Mouse (Mus musculus) G1E (cell line): Measurements from ENCODE around the gene Gm884. TPM values are rescaled to one million over a fixed set of nuclear protein-coding genes. Genes with fewer than 3 reads are reported as not detected.
"Not testable (repeated sequence)": the region's sequence is repeated elsewhere in the genome, so short reads cannot be mapped to it uniquely, and the experiment has no call there.

ENCODE experiments used
- ATAC-seq: 2 replicates; pipeline ENCODE4 v1.8.0; 2016; ENCODE audit warnings: mild to moderate bottlenecking; ENCODE audit not compliant: insufficient number of reproducible peaks, poor library complexity, low FRiP score, severe bottlenecking; ENCODE audit errors: extremely low read depth
- DNase-seq: peaks from one replicate; pipeline ENCODE4 v3.0.0; 2012; ENCODE audit warnings: low spot score
- H3K27me3 ChIP-seq: 2 replicates; pipeline ENCODE4 v1.6.1; 2012; ENCODE audit warnings: mild to moderate bottlenecking, low read length, inconsistent platforms; ENCODE audit not compliant: insufficient read depth
- H3K36me3 ChIP-seq: replicated peaks from 2 replicates; pipeline ENCODE3; 2012; ENCODE audit warnings: mild to moderate bottlenecking, inconsistent platforms
- H3K4me1 ChIP-seq: 2 replicates; pipeline ENCODE4 v1.6.1; 2012; ENCODE audit warnings: low read depth, low read length, inconsistent platforms, mixed read lengths; ENCODE audit not compliant: insufficient read depth
- H3K4me3 ChIP-seq: 2 replicates; pipeline ENCODE4 v1.5.1; 2012; ENCODE audit warnings: low read depth, mild to moderate bottlenecking, inconsistent platforms, low read length, moderate library complexity, mixed read lengths
- H3K9me3 ChIP-seq: replicated peaks from 2 replicates; pipeline ENCODE4 v1.6.1; 2012; ENCODE audit warnings: inconsistent platforms
- CTCF ChIP-seq: IDR thresholded peaks from 2 replicates; pipeline ENCODE4 v1.5.1; 2012; ENCODE audit warnings: low read depth, low read length, inconsistent platforms, mixed read lengths
- GATA1 ChIP-seq: IDR thresholded peaks from 2 replicates; pipeline ENCODE4 v1.6.1; 2012; ENCODE audit warnings: borderline replicate concordance, low read length, inconsistent platforms, mixed read lengths
- GATA2 ChIP-seq: IDR thresholded peaks from 2 replicates; pipeline ENCODE4 v1.6.1; 2012; ENCODE audit warnings: low read depth, low read length, inconsistent platforms, borderline replicate concordance
- POLR2AphosphoS5 ChIP-seq: IDR thresholded peaks from 2 replicates; pipeline ENCODE4 v1.6.1; 2012; ENCODE audit warnings: low read depth, low read length, inconsistent platforms; ENCODE audit not compliant: insufficient replicate concordance
- TAL1 ChIP-seq: conservative IDR thresholded peaks from 2 replicates; pipeline ENCODE4 v1.6.1; 2012; ENCODE audit warnings: low read depth, low read length, inconsistent platforms, mixed read lengths
- polyA plus RNA-seq: library from polyadenylated mRNA; stranded (reverse); fragments of >175 nt; gene quantifications from 2 replicates; pipeline ENCODE4 v1.2.3, GENCODE M21; 2012
- total RNA-seq, 2 experiments: library from RNA; stranded (forward) in 1 of 2; stranded (reverse) in 1 of 2; fragments of 200-1000 nt in 1 of 2; fragments of >200 nt in 1 of 2; fragmentation: Nextera tagmentation in 1 of 2; gene quantifications; 2 replicates each; pipeline ENCODE4 v1.2.3; 2014 to 2017

The Gm884 gene
- total and polyA plus RNA-seq, 3 experiments: 0.16 TPM; not detected in 2

GRCm38 (mm10) chr11:103606611-103607010 is 14.3 kb downstream of the Gm884 start:
- no peak for TF ChIP-seq POLR2AphosphoS5
- TF ChIP-seq TAL1: no peak
- no peak for TF ChIP-seq CTCF
- no peak for TF ChIP-seq GATA1
- no peak for TF ChIP-seq GATA2
- no peaks in the 10 kb centered on the region for H3K4me1 ChIP-seq
- H3K4me3 ChIP-seq: no peak overlapping the region
- ATAC-seq (no peak), DNase-seq (no peak)
- no peaks in the 10 kb centered on the region for H3K36me3 ChIP-seq
- no peaks in the 10 kb centered on the region for H3K27me3 ChIP-seq
- H3K9me3 ChIP-seq: no peaks in the 10 kb centered on the region

GRCm38 (mm10) chr11:103578339-103578738 is 42.6 kb downstream of the Gm884 start:
- peaks cover 11% of the 10 kb centered on the region for H3K27me3 ChIP-seq
- DNase-seq (no peak), ATAC-seq (no peak)
- H3K36me3 ChIP-seq: no peaks in the 10 kb centered on the region
- TF ChIP-seq GATA2: no peak
- TF ChIP-seq TAL1: no peak
- no peak for TF ChIP-seq CTCF
- no peak for TF ChIP-seq GATA1
- TF ChIP-seq POLR2AphosphoS5: no peak
- no peaks in the 10 kb centered on the region for H3K4me1 ChIP-seq
- H3K4me3 ChIP-seq: no peak overlapping the region
- H3K9me3 ChIP-seq: peaks cover 6% of the 10 kb centered on the region

GRCm38 (mm10) chr11:103556021-103556420 is 64.9 kb downstream of the Gm884 start:
- Histone ChIP-seq H3K36me3 (no peaks in the 10 kb centered on the region), H3K27me3 (no peaks in the 10 kb centered on the region), H3K4me3 (no peak overlapping the region), H3K9me3 (no peaks in the 10 kb centered on the region), H3K4me1 (no peaks in the 10 kb centered on the region)
- TF ChIP-seq GATA1 (no peak), TAL1 (no peak), CTCF (no peak), POLR2AphosphoS5 (no peak), GATA2 (no peak)
- DNase-seq (no peak), ATAC-seq (no peak)

- not testable (repeated sequence) for H3K27me3 ChIP-seq, H3K9me3 ChIP-seq, H3K36me3 ChIP-seq, H3K4me3 ChIP-seq, ATAC-seq, H3K4me1 ChIP-seq, DNase-seq
These were observed 86.0 kb downstream of the Gm884 start for GRCm38 (mm10) chr11:103534973-103535372.

DNA sequence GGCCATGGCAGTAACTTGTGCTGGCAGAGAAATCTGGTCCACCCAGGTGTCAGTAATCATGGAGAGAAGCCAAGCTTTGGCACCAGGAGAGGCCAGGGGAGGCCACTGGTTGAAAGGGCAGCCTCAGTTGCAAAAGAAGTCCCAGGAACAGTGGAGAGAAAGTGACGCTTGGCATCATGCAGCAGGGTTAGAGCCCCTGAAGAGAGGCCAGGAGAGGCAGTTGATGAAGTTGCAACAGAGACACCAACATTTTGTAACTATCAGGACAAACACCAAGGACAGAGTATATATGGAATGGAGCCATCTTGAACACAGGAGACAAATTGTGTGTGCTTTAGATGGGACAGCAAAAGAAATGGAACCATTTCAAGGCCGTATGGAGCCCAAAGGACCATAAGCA is 108.8 kb downstream of the Gm884 start:
- Histone ChIP-seq H3K27me3 (no peaks in the 10 kb centered on the region), H3K9me3 (no peaks in the 10 kb centered on the region), H3K4me1 (no peaks in the 10 kb centered on the region), H3K4me3 (no peak overlapping the region), H3K36me3 (no peaks in the 10 kb centered on the region)
- DNase-seq (no peak), ATAC-seq (no peak)
- TF ChIP-seq POLR2AphosphoS5: no peak
- TF ChIP-seq GATA2: no peak
- TF ChIP-seq TAL1: no peak
- TF ChIP-seq GATA1: no peak
- TF ChIP-seq CTCF: no peak

GRCm38 (mm10) chr11:103504497-103504896 is 116.4 kb downstream of the Gm884 start, which contains the start of gene Lrrc37a:
Gene Lrrc37a, minus strand, starts transcription at chr11:103504597.
- Histone ChIP-seq H3K4me3 (no peak within 1 kb of the TSS), H3K9me3 (no peaks in the 10 kb centered on the region), H3K27me3 (peaks cover 10% of the 10 kb centered on the region; the same call in 1 of the 2 replicates), H3K4me1 (no peaks in the 10 kb centered on the region), H3K36me3 (no peaks in the 10 kb centered on the region)
- TF ChIP-seq GATA1 (no peak), GATA2 (no peak), CTCF (no peak), TAL1 (no peak), POLR2AphosphoS5 (no peak)
- ATAC-seq: no peak
- no peak for DNase-seq

Other genes starting within 250 kb of the Gm884 start
- 27.1 and 35.1 TPM in 2 replicates for gene Plekhm1, start 208.5 kb downstream of the Gm884 start, total RNA-seq (2014; fragmentation: Nextera tagmentation)
- 8.9 and 9.4 TPM in 2 replicates for gene Plekhm1, start 208.5 kb downstream of the Gm884 start, total RNA-seq (2017)
- gene Plekhm1, start 208.5 kb downstream of the Gm884 start, polyA plus RNA-seq: 11.7 and 12.0 TPM in 2 replicates
- not detected in 2 replicates for gene Lrrc37a, start 116.5 kb downstream of the Gm884 start, total RNA-seq (2014; fragmentation: Nextera tagmentation)
- 0.06 and 0.16 TPM in 2 replicates for gene Lrrc37a, start 116.5 kb downstream of the Gm884 start, total RNA-seq (2017)
- not detected in 2 replicates for gene Lrrc37a, start 116.5 kb downstream of the Gm884 start, polyA plus RNA-seq
- gene Lyzl6, start 17.8 kb upstream of the Gm884 start, total RNA-seq (2014; fragmentation: Nextera tagmentation): not detected in 2 replicates
- gene Lyzl6, start 17.8 kb upstream of the Gm884 start, total RNA-seq (2017): not detected in 2 replicates
- gene Lyzl6, start 17.8 kb upstream of the Gm884 start, polyA plus RNA-seq: not detected in 2 replicates
- gene Rprml, start 28.4 kb upstream of the Gm884 start, total RNA-seq (2014; fragmentation: Nextera tagmentation): not detected in 2 replicates
- not detected in 2 replicates for gene Rprml, start 28.4 kb upstream of the Gm884 start, total RNA-seq (2017)
- gene Rprml, start 28.4 kb upstream of the Gm884 start, polyA plus RNA-seq: not detected in 2 replicates
- 65.5 and 69.2 TPM in 2 replicates for gene Gosr2, start 76.8 kb upstream of the Gm884 start, total RNA-seq (2014; fragmentation: Nextera tagmentation)
- 72.1 and 73.1 TPM in 2 replicates for gene Gosr2, start 76.8 kb upstream of the Gm884 start, total RNA-seq (2017)
- gene Gosr2, start 76.8 kb upstream of the Gm884 start, polyA plus RNA-seq: 6.5 and 16.0 TPM in 2 replicates
- not detected in 2 replicates for gene Wnt9b, start 128.7 kb upstream of the Gm884 start, total RNA-seq (2014; fragmentation: Nextera tagmentation)
- gene Wnt9b, start 128.7 kb upstream of the Gm884 start, total RNA-seq (2017): 0.06 and 0.11 TPM in 2 replicates
- not detected in 2 replicates for gene Wnt9b, start 128.7 kb upstream of the Gm884 start, polyA plus RNA-seq
- gene Wnt3, start 153.0 kb upstream of the Gm884 start, total RNA-seq (2014; fragmentation: Nextera tagmentation): not detected in 2 replicates
- gene Wnt3, start 153.0 kb upstream of the Gm884 start, total RNA-seq (2017): 0.06 and 0.11 TPM in 2 replicates
- gene Wnt3, start 153.0 kb upstream of the Gm884 start, polyA plus RNA-seq: not detected in 2 replicates